Mouse (Mus musculus): ENCODE measurements around the gene Fbxo34.

GRCm38 (mm10) chr14:47551668-47552067, 101.4 kb downstream of the Fbxo34 start:
- TF ChIP-seq CTCF (IDR thresholded peaks at IDR 0.05; ENCODE audit: insufficient read depth, low read length): no peak
- no peak for TF ChIP-seq POLR2A (IDR thresholded peaks at IDR 0.05; ENCODE audit: borderline replicate concordance, extremely low read depth, low read depth, low read length)

Data from lung, adult 2 months (tissue).